Mouse (Mus musculus): ENCODE data around the gene Vmn2r90. TPM values are rescaled to one million over a fixed set of nuclear protein-coding genes. Genes with fewer than 3 reads are reported as not detected.
"Not testable (repeated sequence)": the region's sequence is repeated elsewhere in the genome, so short reads cannot be mapped to it uniquely, and the experiment has no call there.

Gene Vmn2r90
- polyA plus RNA-seq (2012; rRNA removed), result not detected in 2 replicates

GRCm38 (mm10) chr17:17703447-17703846 is at the start of gene Vmn2r90:
Gene Vmn2r90 (plus strand): TSS chr17:17703747.
- no peak for DNase-seq (ENCODE audit: low spot score)

DNA sequence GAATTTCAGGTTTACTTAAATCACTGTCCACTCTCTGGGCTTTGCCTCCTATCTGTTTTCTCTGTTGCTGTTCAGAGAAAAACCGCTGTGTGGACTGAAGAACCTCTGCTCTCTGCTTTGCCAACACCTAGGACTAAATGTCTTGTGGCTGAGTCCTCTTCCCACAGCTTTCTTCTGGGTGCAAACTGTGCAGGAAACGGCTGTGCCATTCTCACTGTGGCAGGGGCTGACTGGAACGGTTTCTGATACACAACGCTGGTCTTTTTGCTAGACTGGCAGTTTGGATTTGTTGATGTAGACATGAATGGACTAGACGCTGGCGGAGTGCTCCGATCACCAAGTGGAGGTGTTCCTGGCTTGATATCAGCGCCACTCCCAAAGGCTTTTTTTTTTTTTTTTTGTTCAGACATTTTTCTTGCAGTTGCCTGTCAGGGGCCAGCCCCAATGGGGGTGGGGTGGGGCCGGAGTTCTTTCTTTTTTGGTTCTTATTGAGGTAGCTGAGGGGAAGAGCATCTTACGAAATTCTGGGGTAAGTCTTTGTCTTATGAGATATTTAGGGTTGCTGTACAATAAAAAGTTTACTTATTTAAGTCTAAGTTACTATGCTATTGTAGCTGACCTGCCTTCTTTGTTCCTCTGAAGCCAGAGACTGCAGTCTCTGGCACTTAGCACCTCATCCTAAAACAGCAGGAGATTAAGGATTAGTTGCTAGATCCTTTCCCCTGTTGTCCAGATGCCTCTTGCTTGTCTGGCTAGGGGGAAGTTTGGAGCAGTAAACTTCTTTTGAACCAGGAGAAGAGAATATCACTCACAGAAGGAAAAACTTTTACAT is 48.3 kb upstream of the Vmn2r90 start:
- DNase-seq (ENCODE audit: low spot score), result no peak

DNA sequence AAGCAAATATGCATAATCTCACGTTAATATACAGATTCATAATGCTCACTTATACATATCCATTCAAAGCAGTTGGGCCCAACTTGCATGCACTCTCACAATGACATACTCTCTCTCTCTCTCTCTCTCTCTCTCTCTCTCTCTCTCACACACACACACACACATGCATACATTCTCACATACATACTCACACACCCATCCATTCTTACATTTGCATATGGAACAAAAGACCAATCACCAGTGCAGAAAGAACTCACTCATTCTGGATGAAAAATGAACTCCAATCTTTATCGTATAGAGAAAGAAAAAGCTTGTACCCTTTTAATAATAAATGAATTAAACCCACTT is 47.7 kb upstream of the Vmn2r90 start:
- no peak for DNase-seq (ENCODE audit: low spot score)

- no peak for DNase-seq (ENCODE audit: low spot score)
These were observed 24.8 kb upstream of the Vmn2r90 start for GRCm38 (mm10) chr17:17678781-17679180.

- no peak for DNase-seq (ENCODE audit: low spot score)
These were observed 12.9 kb upstream of the Vmn2r90 start for GRCm38 (mm10) chr17:17690659-17691058.

DNA sequence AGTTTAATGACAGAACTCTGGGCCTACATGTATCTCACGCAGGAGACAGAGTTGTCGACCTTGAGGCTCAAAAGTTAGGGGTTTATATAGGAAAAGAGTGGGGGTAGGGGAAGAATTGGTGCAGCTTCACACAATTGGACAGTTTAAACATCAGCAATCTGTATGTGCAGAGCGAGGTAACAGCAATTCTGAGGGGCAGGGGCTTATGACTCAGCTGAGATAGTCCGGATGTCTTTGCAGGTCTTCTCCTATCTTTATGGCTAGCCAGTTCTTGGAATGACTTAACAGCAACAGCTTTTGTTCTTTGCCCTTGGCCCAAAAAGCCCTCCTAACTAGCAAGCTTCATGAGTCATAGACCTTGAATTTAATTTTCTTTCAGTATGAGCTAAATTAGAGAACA is 28.8 kb downstream of the Vmn2r90 start:
- DNase-seq (ENCODE audit: low spot score), result not testable (repeated sequence)

GRCm38 (mm10) chr17:17738635-17739034 is 35.1 kb downstream of the Vmn2r90 start:
- DNase-seq (ENCODE audit: low spot score), result no peak

- DNase-seq (ENCODE audit: low spot score), result not testable (repeated sequence)
These were observed 35.8 kb downstream of the Vmn2r90 start for GRCm38 (mm10) chr17:17739300-17739699.

GRCm38 (mm10) chr17:17739936-17740335 is 36.4 kb downstream of the Vmn2r90 start:
- DNase-seq (ENCODE audit: low spot score), result not testable (repeated sequence)

- not testable (repeated sequence) for DNase-seq (ENCODE audit: low spot score)
These were observed 38.0 kb downstream of the Vmn2r90 start for GRCm38 (mm10) chr17:17741516-17741915.

DNA sequence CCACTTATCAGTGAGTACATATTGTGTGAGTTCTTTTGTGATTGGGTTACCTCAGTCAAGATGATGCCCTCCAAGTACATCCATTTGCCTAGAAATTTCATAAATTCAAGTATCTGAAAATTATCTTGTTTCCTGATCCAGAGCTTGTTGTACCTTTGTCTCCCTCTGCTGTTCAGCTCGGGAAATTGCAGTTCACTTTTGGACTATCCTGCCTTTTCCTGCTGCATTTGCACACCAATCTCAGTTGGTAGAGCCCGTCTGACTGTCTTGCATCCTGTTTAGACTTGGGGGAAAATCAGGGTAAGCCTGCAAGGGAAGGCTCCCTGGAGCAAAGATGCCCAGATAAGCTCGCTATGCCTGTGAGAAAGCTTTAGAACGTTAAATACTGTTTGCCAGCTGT is 45.8 kb downstream of the Vmn2r90 start:
- not testable (repeated sequence) for DNase-seq (ENCODE audit: low spot score)

DNA sequence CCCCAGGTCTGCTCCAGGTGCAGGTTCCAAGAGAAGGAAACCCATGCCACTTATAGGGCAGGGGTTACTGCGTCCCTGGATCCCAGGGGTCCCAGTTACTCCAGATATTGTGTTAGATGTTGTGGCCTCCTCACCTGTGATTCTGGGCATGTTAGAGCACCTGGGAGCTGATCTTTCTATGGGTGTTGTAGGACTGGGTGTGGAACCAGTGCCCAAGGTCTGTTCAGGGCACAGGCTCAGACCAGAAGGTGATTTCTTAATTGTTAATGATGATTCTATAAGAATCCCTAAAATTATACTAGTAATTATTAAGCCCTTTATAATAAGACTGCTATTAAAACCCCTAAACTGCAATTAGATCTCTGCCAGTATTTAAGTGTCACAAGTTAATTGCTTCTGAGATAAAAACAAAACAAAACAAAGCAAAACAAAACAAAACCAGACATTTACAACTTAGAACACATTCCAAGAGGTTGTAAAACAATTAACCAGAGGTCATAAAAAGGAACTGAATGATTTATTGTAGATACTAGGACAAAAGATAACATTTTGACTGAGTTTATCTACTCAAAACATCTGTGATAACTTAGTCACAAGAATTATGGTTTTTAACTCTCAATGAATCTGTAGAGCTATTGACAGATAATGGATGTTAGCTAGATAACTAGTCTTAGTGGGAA is 59.2 kb downstream of the Vmn2r90 start:
- DNase-seq (ENCODE audit: low spot score), result no peak

DNA sequence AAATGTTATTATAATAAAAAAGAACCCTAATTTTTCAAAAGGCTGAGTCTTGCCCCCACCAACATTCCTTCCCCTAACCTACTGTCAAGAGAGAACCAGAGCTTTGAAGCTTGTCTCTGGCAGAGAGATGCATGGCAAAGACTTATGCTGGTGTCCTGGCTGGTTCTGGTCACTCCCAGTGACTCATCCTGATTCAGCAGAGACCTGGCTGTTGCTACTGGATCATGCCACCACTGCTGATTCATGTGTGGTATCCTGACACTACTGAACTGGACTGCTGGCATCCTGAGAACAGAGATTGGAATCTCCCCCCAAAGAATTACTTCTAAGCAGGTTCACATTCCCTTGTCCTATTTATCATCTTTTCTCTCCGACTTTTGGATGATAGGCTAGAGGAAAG is 60.7 kb downstream of the Vmn2r90 start:
- DNase-seq (ENCODE audit: low spot score), result no peak

GRCm38 (mm10) chr17:17766481-17766880 is 62.9 kb downstream of the Vmn2r90 start:
- DNase-seq (ENCODE audit: low spot score), result no peak

Other genes starting within 250 kb of the Vmn2r90 start
- gene Lnpep, start 78.7 kb upstream of the Vmn2r90 start, polyA plus RNA-seq (2012; rRNA removed), result 21.2 and 24.0 TPM in 2 replicates
- gene Spaca6, start 123.4 kb downstream of the Vmn2r90 start, polyA plus RNA-seq (2012; rRNA removed), result 91.3 and 98.6 TPM in 2 replicates
- 0.62 and 0.90 TPM in 2 replicates for gene Has1, start 151.5 kb downstream of the Vmn2r90 start, polyA plus RNA-seq (2012; rRNA removed)
- gene Fpr1, start 180.2 kb downstream of the Vmn2r90 start, polyA plus RNA-seq (2012; rRNA removed), result 0.15 and 0.18 TPM in 2 replicates
- gene Fpr2, start 184.1 kb downstream of the Vmn2r90 start, polyA plus RNA-seq (2012; rRNA removed), result 0.28 and 0.43 TPM in 2 replicates
- gene Fpr3, start 184.1 kb downstream of the Vmn2r90 start, polyA plus RNA-seq (2012; rRNA removed), result not detected in 2 replicates

Measured in urinary bladder, adult 2 months (tissue).